Mouse (Mus musculus) cerebellum, adult 2 months (tissue): ENCODE measurements around the gene Fam118b.

Experiments
- CTCF ChIP-seq: fragments of 200-500 bp; IDR thresholded peaks from 2 replicates; pipeline ENCODE4 v1.5.1; 2011; ENCODE audit warnings: low read depth, mild to moderate bottlenecking, control low read depth, low read length, moderate library complexity, borderline replicate concordance; ENCODE audit not compliant: insufficient read depth
- POLR2A ChIP-seq: fragments of 200-500 bp; IDR thresholded peaks from 2 replicates; pipeline ENCODE4 v1.6.1; 2011; ENCODE audit warnings: low read length, control low read depth, borderline replicate concordance; ENCODE audit not compliant: insufficient read depth

- TF ChIP-seq CTCF (no peak), POLR2A (no peak)
Measured at GRCm38 (mm10) chr9:35290916-35291315, 23.3 kb upstream of the Fam118b start.
